Mouse (Mus musculus) inflammation-experienced regulatory T-cells, adult 6 months (primary cell): ENCODE results near the gene Gm36176. TPM values are rescaled to one million over a fixed set of nuclear protein-coding genes. Genes with fewer than 3 reads are reported as not detected.
"Not testable (repeated sequence)": the region's sequence is repeated elsewhere in the genome, so short reads cannot be mapped to it uniquely, and the experiment has no call there.

Experiments
- ATAC-seq: one replicate; pipeline ENCODE4 v1.8.0; 2017
- polyA plus RNA-seq, 3 experiments: library from polyadenylated mRNA; unstranded; fragments of 100-300 nt; shearing (Covaris generic); gene quantifications; one replicate each; pipeline ENCODE4 v1.2.1; 2017

Gm36176 gene
- polyA plus RNA-seq = not detected

DNA sequence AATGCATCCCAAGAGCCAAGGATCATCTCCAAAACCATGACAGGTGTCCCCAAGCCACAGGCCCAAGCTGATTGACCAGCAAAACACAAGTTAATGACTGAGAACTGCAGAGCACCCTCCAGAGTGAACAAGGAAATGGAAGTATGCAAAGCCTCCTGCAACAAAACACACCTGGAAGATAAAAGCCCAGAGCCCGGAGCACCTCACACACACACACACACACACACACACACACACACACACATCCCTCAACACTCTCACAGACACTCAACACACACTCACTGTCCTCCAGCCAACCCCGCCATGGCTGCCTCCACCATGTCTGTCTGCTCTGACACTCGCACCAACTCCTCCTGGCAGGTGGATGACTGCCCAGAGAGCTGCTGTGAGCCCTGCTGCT is at the start of gene Gm36176:
Gene Gm36176, plus strand, starts transcription at position 301 of the 400 bp plus-strand sequence.
- ATAC-seq = no peak

DNA sequence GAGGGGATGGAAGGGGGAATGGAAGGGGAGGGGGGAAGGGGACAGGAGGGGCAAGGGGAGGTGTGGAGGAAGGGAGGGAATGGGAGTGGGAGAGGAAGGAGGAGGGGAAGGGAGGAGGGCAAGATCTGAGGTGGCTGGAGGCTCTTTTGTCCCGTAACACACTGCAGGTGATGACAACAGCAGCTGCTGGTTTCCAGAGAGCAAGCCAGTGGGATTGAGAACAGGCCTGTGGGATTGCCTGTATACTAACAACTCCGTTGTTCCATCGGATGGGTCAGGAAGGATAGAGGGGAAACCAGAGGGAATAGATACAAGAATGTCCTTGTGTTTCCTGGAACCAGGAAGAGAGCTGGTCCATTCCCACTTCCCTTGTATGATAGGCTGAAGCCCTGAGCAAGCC is 48.9 kb upstream of the Gm36176 start:
- no peak for ATAC-seq

DNA sequence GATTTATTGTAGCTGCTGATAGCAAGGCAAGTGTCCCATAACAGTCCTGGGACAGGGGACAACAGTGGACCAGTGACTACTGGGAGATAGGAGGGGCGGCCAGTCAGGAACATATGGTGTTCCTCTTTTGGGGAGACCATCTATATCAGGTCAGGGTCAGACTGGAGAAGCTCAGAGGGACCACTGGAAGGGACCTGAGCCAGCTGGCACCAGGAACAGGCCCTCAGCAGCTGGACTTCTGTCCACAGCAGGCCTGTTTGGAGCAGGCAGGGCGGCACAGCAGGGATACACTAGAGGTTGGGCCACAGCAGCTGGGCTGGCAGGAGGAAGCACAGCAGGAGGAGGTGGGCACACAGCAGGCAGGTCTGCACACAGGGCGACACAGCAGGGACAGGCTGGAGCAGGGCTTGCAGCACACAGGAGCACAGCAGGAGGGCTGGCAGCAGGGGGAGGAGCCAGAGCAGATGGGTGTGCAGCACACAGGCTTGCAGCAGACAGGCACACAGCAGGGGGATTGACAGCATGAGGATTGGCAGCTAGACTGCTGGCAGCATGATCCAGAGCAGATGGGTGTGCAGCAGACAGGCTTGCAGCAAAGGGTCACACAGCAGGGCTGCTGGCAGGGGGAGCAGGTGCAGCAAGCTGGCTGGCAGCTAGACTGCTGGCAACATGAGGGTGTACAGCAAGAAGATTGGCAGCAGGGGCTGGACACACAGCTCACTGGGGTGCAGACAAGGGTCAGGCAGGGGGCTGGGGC is 48.3 kb upstream of the Gm36176 start:
- ATAC-seq = not testable (repeated sequence)

DNA sequence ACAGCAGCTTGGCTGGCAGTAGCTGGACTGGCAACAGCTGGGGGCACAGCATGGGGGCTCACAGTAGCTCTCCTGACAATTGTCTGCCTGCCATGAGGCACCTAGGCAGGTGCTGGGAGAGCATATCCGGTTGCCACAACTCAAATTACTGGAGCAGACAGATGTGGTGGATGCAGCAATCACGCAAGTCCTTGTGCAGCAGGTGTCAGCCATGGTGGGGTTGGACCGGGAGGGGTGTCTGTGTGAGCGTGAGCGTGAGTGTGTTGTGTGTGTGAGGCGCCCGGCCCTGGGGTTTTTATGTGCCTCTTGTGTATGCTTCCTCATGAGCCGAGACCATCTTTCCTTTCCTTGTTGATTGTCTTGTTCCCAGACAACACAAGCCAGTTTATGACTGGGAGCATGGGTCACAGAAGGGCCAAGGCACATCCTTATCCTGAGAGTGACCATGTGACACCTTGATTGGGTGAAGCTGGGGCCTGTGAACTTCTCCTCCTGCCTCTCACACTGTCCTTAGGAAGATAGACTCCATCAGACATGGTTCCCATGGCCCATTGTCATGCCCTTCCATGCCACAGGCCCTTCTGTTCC is 47.6 kb upstream of the Gm36176 start, which contains the start of gene Gm19668:
Gene Gm19668, minus strand, starts transcription at position 213 of the 588 bp plus-strand sequence.
- ATAC-seq = no peak

DNA sequence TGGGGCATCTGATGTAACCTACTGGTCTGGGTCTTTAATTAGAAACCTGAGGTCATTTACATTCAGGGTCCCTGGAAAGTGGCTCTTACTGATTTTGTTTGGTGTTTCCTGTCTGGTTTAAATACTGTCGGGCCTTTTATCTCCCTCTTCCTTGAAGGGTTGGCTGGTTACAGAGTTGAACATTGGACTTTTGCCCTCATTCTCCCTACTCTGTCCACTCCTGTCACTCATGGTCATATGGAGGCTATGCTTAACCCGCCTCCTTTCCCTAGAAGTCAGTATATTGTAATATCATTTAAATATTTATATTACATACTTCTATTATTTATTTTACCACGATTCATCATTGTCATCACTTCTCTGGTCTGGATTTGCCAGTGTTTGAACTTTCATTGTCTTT is 42.5 kb upstream of the Gm36176 start:
- ATAC-seq = no peak

DNA sequence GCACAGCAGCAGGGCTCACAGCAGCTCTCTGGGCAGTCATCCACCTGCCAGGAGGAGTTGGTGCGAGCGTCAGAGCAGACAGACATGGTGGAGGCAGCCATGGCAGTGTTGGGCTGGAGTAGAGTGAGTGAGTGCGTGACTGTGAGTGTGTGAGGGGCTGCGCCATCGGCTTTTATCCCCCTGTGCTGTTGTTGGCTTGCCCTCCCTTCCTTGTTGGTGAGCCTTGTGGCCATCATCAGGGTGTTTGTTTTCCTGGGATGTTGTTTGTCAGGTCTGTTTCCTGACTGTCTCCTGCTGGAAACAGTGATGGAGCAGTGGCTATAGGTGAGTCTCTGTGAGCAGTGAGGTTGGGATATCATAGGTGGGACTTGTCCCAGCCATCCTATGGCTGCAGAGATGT is 34.9 kb upstream of the Gm36176 start, which contains the start of gene Gm9507:
Gene Gm9507, minus strand, starts transcription at position 101 of the 400 bp plus-strand sequence.
- ATAC-seq = no peak

DNA sequence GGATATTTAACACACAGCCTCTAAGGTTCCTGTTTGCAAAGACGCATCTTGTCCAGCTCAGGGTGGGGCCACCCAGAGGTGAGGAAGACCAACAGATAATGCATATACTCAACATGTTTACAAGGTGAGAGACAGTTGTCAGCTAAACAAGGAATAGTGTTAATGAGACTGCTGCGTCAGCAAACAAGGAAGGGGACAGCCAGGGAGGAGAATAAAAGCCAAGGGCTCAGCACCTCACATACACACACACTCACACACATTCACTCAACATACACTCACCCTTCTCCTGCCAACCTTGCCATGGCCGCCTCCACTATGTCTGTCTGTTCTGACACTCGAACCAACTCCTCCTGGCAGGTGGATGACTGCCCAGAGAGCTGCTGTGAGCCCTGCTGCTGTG is 32.2 kb upstream of the Gm36176 start, which contains the start of gene Gm2696:
Gene Gm2696, plus strand, starts transcription at position 301 of the 400 bp plus-strand sequence.
- ATAC-seq = no peak

DNA sequence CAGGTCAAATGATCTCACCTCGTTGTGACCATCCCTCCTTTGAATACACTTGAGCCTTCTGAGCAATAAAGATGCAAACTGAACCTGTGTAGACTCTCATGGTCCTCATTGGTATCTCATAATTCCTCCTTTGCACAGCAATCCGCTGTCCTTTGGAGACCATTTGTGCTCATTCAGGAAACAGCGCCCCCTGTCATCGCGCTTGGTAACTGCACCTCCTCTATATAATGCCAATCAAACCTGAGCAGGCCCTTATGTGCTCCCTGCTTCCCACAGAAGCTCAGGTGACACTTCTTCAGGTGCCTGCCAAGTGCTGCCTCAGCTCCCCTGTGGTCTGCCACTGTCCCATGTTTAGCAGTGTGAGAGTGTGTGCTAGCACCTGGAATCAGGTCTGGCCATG is 31.1 kb upstream of the Gm36176 start:
- ATAC-seq = no peak

DNA sequence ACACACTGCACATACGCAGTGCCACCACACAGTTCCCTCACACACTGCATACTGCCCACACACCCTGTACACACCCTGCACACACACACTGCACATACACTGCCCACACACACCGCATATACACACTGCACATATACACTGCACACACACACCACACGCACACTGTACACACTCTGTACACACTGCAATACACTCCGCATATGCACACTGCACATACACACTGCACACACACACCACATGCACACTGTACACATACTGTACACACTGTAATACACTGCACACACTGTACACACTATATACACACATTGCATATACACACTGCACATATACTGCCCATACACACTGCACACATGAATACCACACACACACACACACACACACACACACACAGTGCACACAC is 28.1 kb upstream of the Gm36176 start:
- ATAC-seq = no peak

DNA sequence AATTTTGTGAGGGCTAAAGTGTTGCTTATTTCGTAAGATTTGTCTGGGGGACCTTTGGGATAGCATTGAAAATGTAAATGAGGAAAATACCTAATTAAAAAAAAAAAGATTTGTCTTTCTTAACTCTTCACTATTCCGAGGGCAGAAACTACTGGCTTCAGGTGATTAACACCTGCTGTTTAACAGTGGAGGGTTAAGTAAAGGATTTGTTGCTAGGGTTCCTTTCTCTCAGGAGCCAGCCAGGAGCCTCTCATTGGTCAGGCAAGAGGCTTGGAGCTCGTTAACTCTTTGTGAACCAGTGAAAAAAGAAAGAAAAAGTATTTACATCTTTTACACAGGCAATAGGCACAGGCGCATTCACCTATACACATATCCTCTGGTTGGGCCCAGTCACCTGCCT is 27.4 kb upstream of the Gm36176 start:
- ATAC-seq = no peak

DNA sequence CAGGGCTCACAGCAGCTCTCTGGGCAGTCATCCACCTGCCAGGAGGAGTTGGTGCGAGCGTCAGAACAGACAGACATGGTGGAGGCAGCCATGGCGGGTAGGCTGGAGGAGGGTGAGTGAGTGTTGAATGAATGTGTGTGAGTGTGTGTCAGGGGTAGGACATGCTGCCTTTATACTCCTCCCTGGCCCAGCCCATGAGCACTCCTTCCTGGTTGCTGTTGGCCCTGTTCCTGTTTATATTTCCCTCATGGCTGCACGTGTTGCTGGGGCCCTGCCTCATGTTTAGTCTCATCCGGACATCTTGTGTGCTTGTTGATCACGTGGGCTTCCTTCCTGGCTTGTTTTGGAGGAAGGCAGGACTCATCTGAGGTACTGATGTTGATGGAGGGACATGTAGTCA is 19.7 kb upstream of the Gm36176 start, which contains the start of gene Krtap10-4:
Gene Krtap10-4, minus strand, starts transcription at position 145 of the 400 bp plus-strand sequence.
- no peak for ATAC-seq

DNA sequence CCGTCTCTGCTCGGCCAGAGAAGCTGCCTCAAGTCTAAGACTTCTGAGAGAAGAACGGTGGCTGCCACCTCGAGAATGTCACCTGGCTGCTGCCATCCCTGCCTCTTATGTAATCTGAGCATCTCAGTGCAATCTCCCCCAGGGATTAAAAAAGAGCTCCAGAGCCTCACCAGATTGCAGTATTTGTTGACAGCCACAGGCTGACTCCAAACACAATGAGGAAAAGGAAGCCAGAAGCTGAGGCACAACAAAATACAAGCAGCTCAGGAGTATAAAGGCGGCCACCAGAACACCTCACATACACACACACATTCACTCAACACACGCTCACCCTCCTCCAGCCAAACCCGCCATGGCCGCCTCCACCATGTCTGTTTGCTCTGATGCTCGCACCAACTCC is 11.0 kb upstream of the Gm36176 start, which contains the start of gene Krtap10-10:
Gene Krtap10-10, plus strand, starts transcription at position 301 of the 400 bp plus-strand sequence.
- no peak for ATAC-seq

DNA sequence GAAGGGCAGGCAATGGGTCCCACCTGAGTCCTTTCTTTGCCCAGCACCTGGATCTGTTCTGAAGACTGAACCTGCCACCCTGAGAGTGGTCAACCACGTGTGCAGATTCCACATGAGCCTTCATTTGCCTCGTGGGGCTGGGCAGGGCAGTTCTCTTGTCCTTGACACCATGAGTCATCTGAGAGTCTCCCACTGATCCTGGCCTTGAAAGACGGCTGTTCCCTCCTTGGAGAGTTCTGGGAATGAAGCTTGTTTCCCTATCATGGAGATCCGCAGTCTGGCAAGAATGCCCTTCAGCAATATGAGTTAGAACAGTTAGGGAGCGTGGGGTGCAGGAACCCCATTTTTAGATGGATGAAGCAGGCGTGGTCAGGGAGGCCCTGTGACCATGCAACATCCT is 7.6 kb upstream of the Gm36176 start:
- no peak for ATAC-seq

DNA sequence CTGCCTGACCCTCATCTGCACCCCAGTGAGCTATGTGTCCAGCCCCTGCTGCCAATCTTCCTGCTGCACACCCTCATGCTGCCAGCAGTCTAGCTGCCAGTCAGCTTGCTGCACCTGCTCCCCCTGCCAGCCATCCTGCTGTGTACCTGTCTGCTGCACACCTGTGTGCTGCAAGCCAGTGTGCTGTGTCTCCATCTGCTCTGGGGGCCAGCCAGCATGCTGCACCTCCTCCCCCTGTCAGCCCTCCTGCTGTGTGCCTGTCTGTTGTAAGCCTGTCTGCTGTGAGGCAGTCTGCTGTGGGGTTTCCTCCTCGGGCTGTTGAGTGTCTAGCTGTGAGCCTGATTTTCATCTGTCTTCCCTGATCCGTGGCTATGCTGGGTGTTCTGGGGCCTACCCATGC is 358 bp downstream of the Gm36176 start:
- ATAC-seq = no peak

DNA sequence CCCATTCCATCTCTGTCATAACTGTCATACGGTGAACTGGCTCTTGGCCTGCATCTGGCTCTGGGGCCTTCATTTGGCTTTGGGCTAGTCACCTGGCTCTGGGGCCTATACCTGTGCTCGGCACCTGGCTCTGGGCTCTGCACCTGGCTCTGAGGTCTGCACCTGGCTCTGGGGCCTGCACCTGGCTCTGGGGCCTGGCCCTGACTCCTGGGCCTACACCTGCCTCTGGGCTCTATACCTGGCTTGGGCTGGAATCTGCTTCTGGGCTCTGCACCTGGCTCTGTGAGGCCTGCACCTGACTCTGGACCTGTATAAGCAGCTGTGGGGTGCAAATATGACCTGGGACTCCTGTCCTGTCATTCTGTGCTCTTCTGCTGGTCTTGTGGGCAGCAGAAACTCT is 935 bp downstream of the Gm36176 start:
- no peak for ATAC-seq

DNA sequence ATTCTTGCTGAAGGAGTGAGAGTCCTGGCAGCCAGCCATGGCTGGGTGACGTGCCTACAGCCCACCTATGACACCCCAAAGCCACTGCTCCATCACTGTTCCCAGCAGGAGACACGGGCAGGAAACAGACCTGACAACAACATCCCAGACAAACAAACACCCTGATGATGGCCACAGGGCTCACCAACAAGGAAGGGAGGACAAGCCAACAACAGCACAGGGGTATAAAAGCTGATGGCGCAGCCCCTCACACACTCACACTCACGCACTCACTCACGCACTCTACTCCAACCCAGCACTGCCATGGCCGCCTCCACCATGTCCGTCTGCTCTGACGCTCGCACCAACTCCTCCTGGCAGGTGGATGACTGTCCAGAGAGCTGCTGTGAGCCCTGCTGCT is 6.0 kb downstream of the Gm36176 start, which contains the start of gene Gm10318:
Gene Gm10318, plus strand, starts transcription at position 301 of the 400 bp plus-strand sequence.
- no peak for ATAC-seq

DNA sequence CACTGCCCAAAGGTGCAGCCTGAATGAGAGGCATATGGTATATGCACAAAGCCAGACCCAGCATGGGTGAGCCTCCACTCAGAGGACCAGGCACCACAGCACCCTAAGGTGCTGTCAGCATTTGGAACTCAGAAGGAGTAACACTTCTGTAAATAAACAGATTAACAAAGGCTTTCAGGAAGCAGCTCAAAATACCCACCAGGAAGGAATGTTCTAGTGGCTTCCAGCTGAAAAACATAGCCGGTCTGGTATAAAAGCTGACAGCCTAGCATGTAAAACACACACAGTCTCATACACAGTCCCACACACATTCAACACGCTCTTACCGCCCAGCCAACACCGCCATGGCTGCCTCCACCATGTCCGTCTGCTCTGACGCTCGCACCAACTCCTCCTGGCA is 15.1 kb downstream of the Gm36176 start, which contains the start of gene Gm3285:
Gene Gm3285, plus strand, starts transcription at position 301 of the 400 bp plus-strand sequence.
- no peak for ATAC-seq

DNA sequence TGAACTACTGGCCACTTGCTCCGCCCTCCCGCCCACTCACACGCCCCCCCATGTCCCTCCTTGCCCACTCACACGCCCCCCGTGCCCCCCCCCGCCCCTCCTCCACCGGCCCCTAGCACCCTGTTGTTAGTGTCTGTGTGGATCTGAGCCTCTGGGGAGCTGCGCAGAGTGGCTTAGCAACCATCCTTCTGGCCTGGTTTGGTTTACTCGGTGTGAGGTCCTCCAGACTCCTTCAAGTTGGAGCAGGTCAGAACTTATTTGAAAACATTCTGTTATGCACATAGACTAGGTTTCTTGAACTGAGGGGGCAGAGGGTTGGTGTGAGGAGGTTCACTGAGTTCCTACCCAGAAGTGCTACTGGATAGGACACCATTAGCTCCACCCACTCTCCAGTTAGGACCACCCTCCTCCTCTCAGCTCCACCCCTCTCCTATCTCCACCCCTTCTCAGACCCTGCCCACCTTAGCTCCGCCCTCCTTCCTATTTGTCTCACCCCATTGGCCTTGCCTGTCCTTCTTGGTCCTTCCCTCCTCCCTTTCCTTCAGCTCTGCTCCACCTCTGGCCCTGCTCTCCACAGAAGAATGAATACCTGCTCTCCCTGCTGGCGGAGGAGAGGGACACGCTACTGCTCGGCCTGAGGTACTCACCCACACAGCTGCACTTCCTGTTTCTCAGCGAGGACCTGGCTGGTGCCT is 17.6 kb downstream of the Gm36176 start:
- ATAC-seq = peak; percentile 80

DNA sequence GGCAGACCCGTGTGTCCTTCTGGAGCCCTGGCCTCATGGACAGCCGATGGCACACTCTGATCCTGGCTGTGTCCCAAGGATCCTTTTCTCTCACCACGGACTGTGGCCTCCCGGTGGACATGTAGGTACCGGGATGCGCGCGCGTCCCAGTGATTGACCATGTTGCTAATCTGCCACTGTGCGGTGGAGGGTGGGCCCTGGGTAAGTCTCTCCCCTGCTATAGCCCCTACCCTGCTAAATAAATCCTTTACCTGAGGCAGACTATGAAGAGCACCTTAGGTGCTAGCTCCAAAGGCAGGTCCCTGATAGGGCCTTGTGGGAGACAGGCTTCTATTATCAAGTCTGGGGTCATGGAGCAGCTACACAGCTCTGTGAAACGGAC is 18.1 kb downstream of the Gm36176 start:
- no peak for ATAC-seq

DNA sequence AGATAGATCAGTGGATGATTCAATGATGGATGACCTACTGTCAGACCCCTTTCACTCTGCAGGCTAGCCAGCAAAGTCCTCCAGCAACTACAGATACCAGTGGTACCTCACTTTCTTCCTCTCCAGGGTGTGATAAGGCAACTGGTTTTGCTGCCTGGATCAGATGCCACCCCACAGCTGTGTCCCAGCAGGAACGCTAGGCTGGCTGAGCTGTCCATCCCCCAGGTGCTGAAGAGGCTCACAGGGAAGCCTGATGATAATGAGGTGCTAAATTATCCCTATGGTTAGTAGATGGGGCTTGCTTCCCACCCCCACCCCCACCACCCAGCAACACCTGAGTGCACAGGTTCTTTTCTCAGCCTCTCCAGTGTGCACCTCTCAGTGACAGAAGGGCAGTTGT is 20.9 kb downstream of the Gm36176 start:
- no peak for ATAC-seq

DNA sequence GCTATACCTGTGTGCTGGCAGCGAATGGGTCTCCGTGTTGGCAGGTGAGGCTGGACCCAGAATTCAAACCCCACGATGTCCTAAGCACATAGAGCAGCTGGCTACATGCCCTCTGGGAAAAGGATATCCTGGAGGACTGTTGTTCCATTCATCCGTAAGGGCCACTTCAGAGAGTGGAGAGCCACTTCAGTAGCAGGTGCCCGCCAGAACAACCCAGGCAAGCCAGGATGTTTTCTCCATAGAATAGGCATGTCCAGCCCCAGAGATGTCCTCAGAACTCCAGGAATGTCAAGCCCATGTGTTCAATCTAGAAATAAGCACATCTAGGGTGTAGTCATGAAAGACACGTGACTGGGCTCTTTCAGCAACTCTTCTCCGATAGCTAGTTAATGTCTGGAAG is 23.0 kb downstream of the Gm36176 start:
- no peak for ATAC-seq

DNA sequence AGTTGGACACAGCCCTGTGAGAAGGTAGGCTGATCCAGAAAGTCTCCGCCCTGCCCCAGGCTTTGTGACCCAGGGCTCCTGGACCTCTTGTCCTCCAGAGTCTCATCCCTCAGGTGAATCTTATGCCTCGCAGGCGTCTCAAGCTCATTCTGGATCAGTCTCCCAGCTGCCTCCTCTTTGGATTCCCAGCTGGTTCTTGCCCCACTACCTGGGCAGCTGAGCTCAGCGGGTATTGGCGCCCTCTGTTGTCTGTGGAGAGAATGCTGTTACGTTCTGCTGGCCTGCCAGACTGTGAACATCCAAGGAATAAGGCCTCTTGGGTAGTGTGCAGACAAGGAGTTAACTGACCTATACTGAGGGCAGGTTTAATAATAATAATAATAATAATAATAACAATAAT is 32.4 kb downstream of the Gm36176 start:
- ATAC-seq = no peak

DNA sequence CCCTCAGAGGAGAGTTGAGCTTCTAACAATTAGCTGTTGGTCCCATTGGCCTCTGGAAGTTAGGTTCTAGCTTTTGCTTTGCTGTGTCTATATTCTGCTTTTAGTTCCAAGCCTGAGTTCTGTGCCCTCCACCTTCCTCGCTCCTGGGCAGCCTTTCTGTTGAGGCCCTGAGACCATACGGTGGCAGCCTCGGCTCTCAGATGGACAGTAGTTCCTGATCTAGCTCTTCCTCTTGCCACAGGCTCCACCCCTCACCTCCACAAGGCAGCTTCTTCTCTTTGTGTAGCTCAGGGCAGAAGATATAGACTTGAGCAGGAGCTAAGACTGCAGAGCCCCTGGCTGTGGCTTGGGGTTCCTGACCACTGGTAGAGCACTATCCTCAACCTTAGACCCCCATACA is 33.7 kb downstream of the Gm36176 start:
- no peak for ATAC-seq
